Mouse (Mus musculus) cortical plate, adult 2 months (tissue): Measurements from ENCODE around the gene Rab26.

Experiments used
- CTCF ChIP-seq: fragments of 200-500 bp; IDR thresholded peaks from 2 replicates; pipeline ENCODE4 v1.5.1; 2011; ENCODE audit warnings: mild to moderate bottlenecking, control low read depth, low read length; ENCODE audit not compliant: insufficient read depth; ENCODE audit errors: extremely low read depth
- POLR2A ChIP-seq: fragments of 200-500 bp; IDR thresholded peaks from 2 replicates; pipeline ENCODE4 v1.6.1; 2011; ENCODE audit warnings: mild to moderate bottlenecking, low read length, control low read depth; ENCODE audit not compliant: insufficient read depth; ENCODE audit errors: extremely low read depth

DNA sequence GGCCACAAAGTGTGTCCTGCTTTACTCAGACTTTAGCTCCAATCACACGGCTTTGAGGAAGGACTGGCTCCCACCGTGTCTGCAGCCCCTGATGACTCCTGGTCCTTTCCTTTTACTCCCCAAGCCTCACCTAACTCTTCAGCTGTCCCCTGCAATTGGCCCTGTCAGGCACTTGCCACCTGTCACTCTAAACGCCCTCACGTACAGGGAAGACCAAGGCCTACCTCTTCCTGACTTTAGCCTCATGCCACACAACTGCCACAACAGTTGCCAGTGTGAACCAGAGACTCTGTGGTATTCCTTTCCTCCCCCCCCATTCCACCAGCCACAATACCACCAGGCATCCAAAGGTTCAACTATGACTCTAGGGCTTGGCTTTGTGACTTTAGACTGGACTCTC, 13.6 kb downstream of the Rab26 start:
- TF ChIP-seq CTCF: no peak
- no peak for TF ChIP-seq POLR2A
